Mouse (Mus musculus) lung, postnatal 0 days (tissue): ENCODE data around the gene Igf2bp3.
A peak's percentile ranks its signal among the peaks of the same experiment; 100 is the strongest.

Source experiments
- CTCF ChIP-seq: IDR thresholded peaks from 2 replicates; pipeline ENCODE4 v1.5.1; 2016; ENCODE audit warnings: antibody characterized with exemption, mild to moderate bottlenecking
- EP300 ChIP-seq: IDR thresholded peaks from 2 replicates; pipeline ENCODE4 v1.6.1; 2016; ENCODE audit warnings: antibody characterized with exemption, mild to moderate bottlenecking, control low read depth

GRCm38 (mm10) chr6:49096933-49097461, 117.8 kb downstream of the Igf2bp3 start:
- 0 out of 2 replicates have a peak, but pooled peaks have one; percentile 1 for TF ChIP-seq CTCF
- TF ChIP-seq EP300: peak; percentile 67
